Mouse (Mus musculus) brain, embryonic 14.5 days (tissue): ENCODE data around the gene Mdga2. TPM values are rescaled to one million over a fixed set of nuclear protein-coding genes. Genes with fewer than 3 reads are reported as not detected.

ENCODE experiments used
- DNase-seq: peaks from one replicate; pipeline ENCODE4 v3.0.0-alpha.2; 2011; ENCODE audit warnings: low read depth
- CTCF ChIP-seq: fragments of 200-500 bp; IDR thresholded peaks from 2 replicates; pipeline ENCODE4 v1.5.1; 2012; ENCODE audit warnings: inconsistent platforms, mild to moderate bottlenecking, moderate library complexity, borderline replicate concordance; ENCODE audit not compliant: insufficient read depth, insufficient read length; ENCODE audit errors: extremely low read depth
- POLR2A ChIP-seq: fragments of 200-500 bp; IDR thresholded peaks from 2 replicates; pipeline ENCODE4 v1.6.1; 2012; ENCODE audit warnings: mild to moderate bottlenecking, inconsistent platforms, borderline replicate concordance; ENCODE audit not compliant: poor library complexity, insufficient read depth, insufficient read length, severe bottlenecking; ENCODE audit errors: extremely low read depth
- polyA plus RNA-seq: library from polyadenylated mRNA; depleted of rRNA; stranded (reverse); fragments of >200 nt; gene quantifications from 2 replicates; pipeline ENCODE4 v1.2.3, GENCODE M21; 2012

Mdga2 gene
- polyA plus RNA-seq, 1 experiment, result 21.9 TPM

DNA sequence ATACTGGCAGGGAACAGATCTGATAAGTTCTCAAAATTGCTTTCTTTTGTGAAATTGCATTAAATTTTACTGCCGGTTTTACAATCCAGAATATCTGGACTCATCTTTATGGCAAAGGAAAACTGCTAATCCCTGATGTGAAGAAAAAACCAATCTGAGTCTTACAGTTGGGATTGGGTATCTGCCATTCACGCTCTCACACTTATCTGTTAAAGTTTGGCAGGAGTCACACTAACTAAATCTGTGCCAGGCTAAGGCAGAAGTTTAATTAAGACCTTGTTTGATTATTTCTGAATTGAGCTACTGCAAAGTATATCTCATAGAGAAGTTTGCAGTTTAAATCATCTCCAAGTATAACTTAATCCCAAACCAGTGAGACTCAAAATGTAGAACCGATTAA, 82.2 kb downstream of the Mdga2 start:
- no peak for TF ChIP-seq POLR2A
- no peak for TF ChIP-seq CTCF
- peak; percentile 72 for DNase-seq

DNA sequence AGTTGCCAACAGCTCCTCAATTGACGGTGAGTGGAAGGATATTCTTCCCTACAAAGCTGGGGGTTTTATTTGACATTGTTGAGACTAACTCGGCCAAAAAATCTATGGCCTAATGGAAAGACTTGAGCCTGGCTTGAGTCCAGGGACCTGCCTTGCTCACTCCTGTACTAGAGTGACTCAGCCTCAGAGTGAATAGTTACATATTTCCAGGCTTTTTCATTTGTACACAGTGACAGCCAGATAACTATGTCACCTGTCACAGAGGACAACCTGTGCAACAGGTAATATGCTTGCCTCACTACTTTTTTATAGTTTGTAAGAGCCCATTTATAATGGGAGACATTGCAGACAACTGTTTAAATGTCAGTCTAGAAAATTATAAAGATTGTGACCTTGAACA, 94.9 kb downstream of the Mdga2 start:
- TF ChIP-seq POLR2A (no peak), CTCF (no peak)
- DNase-seq, result no peak

DNA sequence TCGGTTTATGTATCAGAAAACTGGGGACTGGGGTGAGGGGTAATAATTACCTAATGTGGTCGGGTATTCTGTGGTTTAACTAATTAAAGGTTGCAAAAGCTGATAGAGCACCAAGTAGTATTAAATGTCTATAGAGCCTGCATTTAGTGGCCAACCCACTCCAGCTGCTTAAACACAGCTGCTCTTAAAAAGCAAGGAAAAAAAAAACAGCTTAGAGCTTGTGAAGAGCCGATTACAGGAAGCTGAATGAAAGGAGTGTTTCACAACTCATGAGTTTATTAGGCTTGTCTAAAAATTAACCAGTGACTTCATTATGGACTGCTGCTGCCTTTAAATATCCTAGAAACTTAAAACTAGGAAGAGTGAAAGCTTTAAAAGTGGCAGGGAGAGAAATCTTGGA, 98.5 kb downstream of the Mdga2 start:
- DNase-seq, result peak; percentile 28
- TF ChIP-seq POLR2A, result no peak
- TF ChIP-seq CTCF, result no peak

DNA sequence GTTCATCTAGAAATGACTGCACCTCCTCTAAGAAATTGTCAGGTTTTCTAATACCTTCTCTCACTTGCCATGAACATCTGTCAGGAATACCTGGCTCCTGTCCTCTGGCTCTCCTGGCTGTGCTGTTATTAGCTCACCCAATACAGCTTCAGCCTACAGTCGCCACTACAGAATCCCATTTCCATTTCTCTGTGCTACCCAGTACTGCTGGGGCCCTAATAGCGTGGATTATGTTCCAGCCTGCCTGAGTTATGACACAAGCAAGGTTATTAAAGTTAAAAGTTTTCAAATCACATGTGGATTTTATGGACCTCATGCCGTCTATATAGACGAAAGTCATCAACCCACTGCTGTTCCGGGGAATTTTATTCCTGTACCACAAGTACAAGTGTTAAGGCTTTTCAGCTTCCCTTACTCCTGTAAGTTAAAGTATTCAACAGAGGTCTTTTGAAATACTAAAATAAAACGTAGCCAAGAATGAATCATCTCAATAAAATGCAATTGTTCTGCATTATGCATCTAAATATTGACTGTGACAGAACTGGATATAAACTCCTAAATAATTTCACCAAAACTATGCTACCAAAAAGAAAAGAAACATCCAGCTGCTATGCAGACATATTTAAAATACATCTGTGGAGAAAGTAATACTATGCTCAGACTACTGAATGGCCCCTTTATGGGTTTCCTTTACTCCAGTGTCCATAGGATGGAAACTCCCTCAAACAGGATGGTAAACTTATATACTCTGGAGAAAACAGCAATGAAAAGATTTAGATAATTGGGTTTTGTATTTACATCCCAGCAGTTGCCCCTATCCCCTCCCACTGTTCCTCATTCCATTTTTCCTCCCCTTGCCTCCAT, 103.5 kb downstream of the Mdga2 start:
- no peak for DNase-seq
- TF ChIP-seq POLR2A, result no peak

DNA sequence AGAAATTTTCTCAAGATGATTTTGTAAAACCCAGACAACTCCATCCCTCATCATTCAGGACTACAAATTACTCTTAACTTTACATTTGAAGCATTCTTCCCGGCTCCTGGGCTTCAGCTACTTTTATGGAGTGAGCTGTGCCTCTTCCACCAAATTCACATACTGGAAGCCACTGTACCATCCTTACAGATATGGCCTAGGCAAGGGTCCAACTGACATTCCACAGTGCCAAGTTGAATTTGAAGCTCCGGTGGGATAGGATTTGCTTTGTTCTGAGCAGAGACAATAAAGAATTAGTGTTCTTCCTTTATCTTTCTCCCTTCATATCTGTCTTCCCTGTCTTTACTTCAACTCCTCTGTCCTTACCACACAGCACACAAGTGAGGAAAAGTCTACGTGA, 118.2 kb downstream of the Mdga2 start:
- DNase-seq, result no peak
- TF ChIP-seq CTCF (no peak), POLR2A (no peak)

DNA sequence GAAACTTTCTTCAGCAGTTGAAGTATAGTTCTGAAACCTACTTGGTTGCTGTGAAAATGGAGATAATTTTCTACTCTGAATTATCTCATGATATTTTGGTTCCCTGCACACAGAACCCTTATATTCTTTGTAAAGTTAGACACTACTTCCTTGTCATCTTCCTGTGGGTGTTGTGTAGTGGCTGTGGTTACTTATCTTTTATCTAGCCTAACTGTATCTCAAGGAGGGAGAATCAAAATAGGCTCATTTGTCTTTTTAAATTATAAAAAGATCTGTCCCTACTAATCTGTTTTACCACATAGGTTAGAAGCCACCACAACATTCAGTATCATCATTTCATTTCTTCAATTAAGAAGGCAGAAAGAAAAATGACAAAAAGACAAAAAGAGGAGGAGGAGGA, 127.9 kb downstream of the Mdga2 start:
- DNase-seq, result no peak
- TF ChIP-seq POLR2A (no peak), CTCF (no peak)

DNA sequence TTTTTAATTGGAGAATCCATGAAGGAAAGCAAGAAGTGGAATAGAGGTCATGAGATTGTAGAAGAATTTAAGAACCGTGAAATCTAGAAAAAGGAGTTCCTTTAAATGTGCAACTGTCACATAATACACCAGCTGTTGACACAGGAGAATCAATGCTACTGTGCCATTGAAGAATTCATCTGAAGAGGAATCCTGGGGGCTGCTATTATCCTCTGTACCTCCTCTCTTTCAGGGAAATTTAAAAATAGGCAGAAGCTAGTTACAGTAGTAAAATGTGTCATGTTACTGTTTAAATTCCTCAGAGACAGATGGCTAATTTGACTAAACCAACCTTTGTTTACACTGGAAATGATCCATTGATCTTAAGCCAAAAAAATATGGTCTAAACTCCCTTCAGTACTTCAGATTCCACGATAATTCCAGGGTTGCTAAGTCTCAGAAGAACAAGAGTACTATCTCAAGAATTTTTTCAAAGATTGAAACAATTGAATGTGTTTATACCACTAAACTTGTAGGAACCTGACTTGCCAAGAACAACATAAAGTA, 131.9 kb downstream of the Mdga2 start:
- peak; percentile 71 for DNase-seq
- TF ChIP-seq CTCF (no peak), POLR2A (no peak)

DNA sequence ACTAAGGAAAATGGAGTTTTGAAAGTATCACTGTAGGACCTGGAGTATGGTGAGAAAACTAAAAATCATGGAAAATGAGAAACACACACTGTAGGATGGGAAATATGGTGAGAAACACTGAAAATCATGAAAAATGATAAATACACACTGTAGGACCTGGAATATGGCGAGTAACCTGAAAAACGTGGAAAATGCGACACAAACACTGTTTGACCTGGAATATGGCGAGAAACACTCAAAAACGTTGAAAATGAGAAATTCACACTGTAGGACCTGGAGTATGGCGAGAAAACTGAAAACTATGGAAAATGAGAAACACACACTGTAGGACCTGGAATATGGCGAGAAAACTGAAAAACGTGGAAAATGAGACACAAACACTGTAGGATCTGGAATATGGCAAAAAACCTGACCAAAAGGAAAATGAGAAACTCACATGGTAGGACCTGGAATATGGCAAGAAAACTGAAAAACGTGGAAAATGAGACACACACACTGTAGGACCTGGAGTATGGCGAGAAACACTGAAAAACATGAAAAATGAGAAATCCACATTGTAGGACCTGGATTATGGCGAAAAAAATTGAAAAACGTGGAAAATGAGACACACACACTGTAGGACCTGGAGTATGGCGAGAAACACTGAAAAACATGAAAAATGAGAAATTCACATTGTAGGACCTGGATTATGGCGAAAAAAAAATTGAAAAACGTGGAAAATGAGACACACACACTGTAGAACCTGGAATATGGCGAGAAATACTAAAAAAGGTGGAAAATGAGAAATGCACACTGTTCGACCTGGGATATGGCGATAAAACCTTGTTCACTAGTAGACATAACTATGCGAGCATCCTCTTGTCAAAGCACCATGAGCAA, 163.0 kb downstream of the Mdga2 start:
- peak; percentile 47 for DNase-seq
- TF ChIP-seq POLR2A, result no peak
- no peak for TF ChIP-seq CTCF

DNA sequence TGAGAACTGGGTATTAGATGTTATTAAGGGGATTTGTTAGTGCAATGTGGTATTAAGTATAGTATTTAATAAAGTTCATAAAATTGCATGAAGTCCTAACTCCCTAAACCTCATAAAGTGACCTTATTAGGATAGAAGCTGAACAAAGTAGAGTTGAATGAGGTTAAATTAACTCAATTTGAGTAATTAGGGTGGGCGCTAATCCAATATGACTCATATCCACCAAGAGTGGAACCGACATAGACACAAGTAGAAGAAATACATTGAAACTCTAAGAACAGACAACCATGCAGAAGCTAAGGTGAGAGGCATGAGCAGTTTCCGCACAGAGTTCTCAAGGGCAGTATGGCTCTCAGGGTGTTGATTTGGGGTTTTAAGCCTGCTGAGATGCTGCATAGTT, 165.7 kb downstream of the Mdga2 start:
- DNase-seq, result no peak
- TF ChIP-seq CTCF (no peak), POLR2A (no peak)

DNA sequence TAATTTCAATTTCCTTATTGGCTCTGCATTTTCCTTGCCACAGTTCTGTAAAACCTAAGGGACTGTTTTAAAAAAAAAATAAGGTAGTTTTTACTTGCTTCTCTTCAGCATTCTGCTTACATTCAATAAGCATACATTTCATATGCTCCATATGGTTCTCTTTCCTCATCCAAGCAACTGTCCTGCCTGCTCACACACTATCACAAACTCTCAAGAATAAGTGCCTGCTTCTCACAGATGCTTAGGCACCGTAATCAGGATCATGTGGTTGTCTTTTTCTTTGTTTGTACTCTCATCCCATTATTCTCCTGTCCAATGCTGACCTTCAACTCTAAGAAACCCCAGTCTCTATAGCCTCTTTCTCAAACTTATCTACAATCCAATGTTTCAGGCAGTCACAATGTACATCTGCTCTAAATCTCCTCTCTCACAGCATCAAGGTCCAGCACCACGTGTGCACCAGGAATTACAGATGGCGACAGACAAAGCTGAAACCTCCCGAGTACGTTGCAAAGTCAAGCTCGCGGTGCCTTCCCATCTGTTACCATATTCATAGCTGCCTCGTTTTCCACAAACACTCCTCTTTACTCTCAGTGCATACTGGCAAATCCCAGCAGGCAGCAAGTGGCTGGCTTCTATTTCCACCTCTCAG, 177.1 kb downstream of the Mdga2 start:
- no peak for TF ChIP-seq CTCF
- no peak for TF ChIP-seq POLR2A
- DNase-seq, result peak; percentile 86

DNA sequence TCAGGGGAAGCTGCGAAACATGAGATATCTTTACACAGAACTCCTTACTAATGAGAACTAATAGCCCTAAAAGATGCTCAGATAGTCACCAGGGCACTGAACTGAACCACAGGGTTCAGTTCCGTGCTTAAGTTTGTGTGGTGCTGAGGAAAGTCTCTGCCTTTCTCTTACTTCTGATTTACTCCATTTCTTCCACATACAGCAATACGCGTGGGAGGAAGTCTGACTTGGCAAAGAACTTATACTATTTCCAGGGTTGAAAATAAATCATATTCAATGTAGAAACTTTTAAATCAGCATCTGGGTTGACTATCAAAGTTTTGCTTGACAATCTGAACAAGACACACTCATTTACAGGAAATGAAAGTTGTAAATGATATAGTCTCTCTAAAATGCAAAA, 180.5 kb downstream of the Mdga2 start:
- TF ChIP-seq POLR2A (no peak), CTCF (no peak)
- no peak for DNase-seq

DNA sequence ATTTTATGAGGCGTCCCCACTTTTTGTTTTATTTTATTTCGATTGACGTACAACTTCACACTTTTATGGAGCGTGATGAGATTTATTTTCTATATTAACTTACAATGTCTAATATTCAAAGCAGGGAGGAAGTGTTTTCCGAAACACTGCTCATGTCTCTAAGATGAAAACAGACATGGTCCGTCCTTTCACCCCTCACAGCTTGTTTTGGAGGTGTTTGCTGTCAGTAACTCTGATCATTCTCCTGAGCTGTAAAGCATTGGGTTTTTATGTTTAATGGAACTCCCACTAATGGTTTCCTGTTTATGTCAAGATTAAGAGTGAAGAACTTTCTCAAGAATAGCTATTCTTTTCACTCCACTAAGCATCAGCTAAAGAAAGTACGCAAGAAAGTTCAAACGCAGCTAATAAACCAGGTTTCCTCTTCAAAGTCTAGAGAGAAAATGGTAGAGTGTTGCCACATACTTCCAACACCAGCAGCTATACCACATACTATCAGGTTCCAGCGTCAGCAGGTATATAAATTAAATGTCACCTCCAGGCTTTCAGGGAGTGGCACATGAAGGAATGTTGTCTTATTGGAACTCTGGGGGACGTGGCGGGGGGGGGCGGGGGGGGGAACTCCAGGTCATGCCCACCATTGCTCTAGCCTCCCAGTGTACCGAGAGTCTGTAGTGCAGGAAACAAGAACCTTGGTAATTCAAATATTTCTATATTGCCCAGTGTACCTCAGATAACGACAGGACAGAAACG, 186.7 kb downstream of the Mdga2 start:
- TF ChIP-seq POLR2A (no peak), CTCF (no peak)
- DNase-seq, result no peak
